Mouse (Mus musculus): ENCODE data around the gene Nt5c3. TPM values are rescaled to one million over a fixed set of nuclear protein-coding genes. Genes with fewer than 3 reads are reported as not detected.

Nt5c3 gene
- total RNA-seq, 2 experiments from 2014 or later = 280 to 463 TPM

DNA sequence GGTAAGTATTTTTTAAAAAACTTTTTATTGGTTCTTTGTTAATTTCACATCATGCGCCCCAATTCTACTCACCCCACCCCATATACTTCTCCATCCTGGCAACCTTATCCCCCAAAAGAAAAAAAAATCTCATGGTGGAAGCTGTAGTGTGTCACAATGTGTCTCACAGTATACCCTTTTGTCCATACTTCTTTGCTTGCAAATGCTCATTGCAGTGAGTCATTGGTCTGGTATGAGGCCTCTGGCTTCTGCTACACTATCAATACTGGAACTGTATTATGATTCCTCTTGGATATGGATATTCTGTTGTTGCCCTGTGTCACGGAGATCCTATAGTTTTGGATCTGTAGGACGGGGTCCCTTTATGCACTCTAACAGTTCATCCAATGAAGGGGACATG lies 74.8 kb downstream of the Nt5c3 start:
- no peak for ATAC-seq (replicated peaks; ENCODE audit: low FRiP score, poor library complexity, severe bottlenecking)

DNA sequence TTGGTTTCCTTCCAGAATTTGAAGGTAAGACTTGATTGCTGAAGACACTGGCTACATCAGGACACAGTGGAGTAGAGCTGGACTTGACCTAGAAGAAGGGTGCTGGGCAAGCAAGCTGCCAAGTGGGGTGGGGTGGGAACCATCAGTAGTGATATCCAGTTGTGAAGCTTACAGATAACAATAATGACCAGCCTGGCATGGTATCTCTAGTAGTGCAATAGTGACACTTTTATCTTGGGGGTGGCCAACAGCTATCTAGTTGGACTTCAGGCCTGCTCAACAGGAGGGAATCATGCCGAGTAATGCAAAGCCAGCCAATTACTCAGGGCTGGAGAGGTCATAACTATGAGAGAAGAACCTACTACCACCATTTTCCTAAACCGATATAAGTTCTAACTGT lies 79.4 kb downstream of the Nt5c3 start:
- peak; percentile 77 for ATAC-seq (replicated peaks; ENCODE audit: low FRiP score, poor library complexity, severe bottlenecking)

DNA sequence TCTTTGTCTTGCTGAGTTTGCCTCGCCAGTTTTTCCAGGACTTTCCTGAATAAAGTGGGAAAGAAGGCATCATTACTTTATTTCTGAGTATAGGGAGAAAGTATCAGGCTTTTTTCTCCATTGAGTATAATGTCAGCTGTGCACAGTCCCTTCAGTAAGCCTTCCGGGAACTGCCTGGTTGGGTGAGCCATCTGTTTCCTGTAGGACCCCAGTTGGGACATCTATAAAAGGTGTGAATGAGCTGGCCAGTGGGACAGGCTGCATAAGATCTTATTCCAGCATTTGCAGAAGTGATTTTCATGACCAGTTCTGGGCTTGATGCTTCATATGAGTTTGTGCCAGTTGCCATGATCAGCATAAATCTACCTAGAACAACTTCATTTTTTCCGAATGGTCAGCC lies 80.5 kb downstream of the Nt5c3 start:
- no peak for ATAC-seq (replicated peaks; ENCODE audit: low FRiP score, poor library complexity, severe bottlenecking)

DNA sequence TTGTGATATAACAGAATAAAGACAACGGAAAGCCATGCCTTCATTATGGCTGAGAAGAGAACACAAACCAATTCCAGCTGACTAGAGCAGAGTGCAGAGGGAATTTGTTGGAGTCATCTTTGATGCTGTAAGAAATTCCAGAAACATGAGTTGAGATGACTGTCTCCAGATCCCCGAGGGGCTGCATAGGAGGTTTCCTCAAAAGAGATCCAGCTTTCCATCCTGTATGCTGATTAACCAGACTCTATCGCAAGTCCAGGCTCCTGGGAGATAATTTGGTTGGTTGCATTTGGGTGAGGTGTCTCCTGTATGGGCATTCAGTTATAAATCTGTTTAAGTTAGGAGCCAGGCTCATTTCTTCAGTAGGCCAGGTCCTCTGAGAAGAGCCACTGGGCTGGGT lies 86.1 kb downstream of the Nt5c3 start:
- ATAC-seq (replicated peaks; ENCODE audit: low FRiP score, poor library complexity, severe bottlenecking) = no peak

DNA sequence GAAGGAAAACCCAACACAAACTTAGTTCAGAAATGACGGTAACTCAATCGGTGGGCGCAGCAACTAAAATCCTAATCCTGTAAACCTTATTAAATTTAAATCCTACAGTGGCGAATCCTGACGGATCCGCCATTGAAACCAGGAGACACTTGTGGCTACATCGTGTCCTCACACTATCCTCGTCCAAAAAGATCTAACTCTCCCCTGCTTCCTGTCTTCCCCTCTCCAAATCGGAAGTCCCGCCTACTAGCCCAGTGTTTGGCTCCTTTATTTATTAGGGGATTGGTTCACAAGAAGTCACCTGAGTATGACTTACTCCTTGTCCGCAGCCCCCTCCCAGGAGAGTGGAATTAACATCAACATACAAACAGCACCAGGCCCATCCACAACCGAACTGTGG lies 86.6 kb downstream of the Nt5c3 start:
- no peak for ATAC-seq (replicated peaks; ENCODE audit: low FRiP score, poor library complexity, severe bottlenecking)

DNA sequence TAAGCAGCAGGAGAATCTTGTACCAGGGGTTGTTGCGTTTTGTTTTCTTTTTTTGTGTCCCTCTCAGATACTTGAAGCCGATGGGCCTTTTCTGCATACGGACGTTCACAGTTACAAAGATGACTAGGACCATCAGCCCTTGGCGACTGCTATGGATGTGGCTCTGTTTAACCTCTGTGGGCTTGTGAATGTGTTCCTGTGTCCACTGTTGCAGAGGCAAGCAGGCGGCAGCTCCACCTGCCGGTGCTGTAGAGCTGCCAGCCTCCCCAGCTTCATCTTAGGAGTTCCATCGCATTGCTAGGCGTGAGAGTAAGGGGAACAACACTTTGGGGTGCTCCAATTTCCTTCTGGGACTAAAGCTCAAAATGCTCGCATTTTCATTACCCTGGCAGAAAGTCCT lies 88.2 kb downstream of the Nt5c3 start:
- ATAC-seq (replicated peaks; ENCODE audit: low FRiP score, poor library complexity, severe bottlenecking) = no peak

DNA sequence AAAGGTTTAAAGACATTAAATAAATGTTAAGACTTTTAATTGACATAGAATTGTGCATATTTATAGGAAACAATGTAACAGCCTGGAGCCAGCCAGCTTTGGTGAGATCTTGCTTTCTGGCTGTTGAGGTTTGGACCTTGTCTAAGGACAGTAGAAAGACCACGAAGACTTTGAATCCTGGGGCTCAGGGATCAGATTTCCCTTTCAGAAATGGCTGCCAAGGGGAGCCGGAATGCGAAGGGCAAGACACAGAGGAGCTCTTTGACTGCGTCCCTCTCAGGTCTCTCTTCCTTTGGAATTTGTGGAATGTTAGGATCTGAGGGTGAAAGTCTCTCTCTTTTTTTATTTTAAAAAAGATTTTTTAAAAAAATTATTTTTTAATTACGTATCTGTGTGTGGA lies 89.0 kb downstream of the Nt5c3 start:
- no peak for ATAC-seq (replicated peaks; ENCODE audit: low FRiP score, poor library complexity, severe bottlenecking)

DNA sequence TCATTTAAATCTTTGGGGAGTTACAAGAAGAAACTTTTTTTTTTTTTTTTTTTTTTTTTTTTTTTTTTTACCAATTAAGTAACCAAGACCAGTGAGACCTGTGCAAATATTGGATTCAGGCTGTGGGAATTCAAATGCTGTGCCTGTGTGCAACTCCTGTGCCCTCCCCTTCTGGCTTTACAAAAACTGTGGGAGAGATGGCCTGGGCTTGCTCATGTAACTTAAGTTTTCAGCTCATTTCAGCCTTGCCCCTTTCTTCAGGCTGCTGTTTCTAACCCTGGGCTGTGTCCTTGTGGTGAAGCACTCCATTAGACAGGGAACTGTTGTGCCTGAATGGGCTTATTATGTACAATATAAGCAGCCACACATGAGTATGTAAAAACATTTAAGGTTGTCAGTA lies 90.9 kb downstream of the Nt5c3 start:
- ATAC-seq (replicated peaks; ENCODE audit: low FRiP score, poor library complexity, severe bottlenecking) = no peak

DNA sequence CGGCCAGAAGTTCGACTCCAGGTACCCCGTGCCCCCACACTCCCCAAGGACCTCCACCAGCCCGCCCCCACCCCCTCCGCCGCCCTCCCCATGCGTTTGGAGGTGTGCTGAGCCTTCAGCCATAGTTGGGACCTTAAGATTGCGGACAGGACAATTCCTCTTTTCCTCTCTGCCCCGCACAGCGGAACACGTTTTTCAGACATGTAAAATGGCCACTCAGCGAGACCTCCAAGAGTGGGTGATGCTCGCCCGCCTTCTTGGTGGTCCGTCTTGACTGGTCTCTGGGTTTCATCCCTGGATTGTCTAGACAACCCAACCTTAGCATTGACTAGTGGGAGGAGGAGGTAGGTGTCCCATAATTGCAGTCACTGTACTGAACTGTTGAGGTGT lies 91.3 kb downstream of the Nt5c3 start:
- 0 out of 2 replicates have a peak, but pooled peaks have one; percentile 33 for ATAC-seq (replicated peaks; ENCODE audit: low FRiP score, poor library complexity, severe bottlenecking)

Other genes with a start within 250 kb of the Nt5c3 start
- 22.2 and 47.6 TPM in 2 replicates for gene Lsm5, start 219.2 kb downstream of the Nt5c3 start, total RNA-seq (2015; ENCODE audit: low replicate concordance)
- gene Lsm5, start 219.2 kb downstream of the Nt5c3 start, total RNA-seq (2017; ENCODE audit: low replicate concordance) = 21.9 and 98.5 TPM in 2 replicates
- gene Avl9, start 209.0 kb downstream of the Nt5c3 start, total RNA-seq (2015; ENCODE audit: low replicate concordance) = 8.8 and 10.5 TPM in 2 replicates
- 9.8 and 16.7 TPM in 2 replicates for gene Avl9, start 209.0 kb downstream of the Nt5c3 start, total RNA-seq (2017; ENCODE audit: low replicate concordance)
- gene Kbtbd2, start 126.1 kb downstream of the Nt5c3 start, total RNA-seq (2015; ENCODE audit: low replicate concordance) = 42.5 and 44.9 TPM in 2 replicates
- gene Kbtbd2, start 126.1 kb downstream of the Nt5c3 start, total RNA-seq (2017; ENCODE audit: low replicate concordance) = 45.8 and 67.0 TPM in 2 replicates
- 2.9 TPM in 1 of 2 replicates, not detected in the other for gene Fkbp9, start 91.9 kb downstream of the Nt5c3 start, total RNA-seq (2015; ENCODE audit: low replicate concordance)
- gene Fkbp9, start 91.9 kb downstream of the Nt5c3 start, total RNA-seq (2017; ENCODE audit: low replicate concordance) = 0.68 and 1.9 TPM in 2 replicates
- gene Vmn1r4, start 83 bp upstream of the Nt5c3 start, total RNA-seq (2015; ENCODE audit: low replicate concordance) = 2.2 TPM in 1 of 2 replicates, not detected in the other
- 0.30 TPM in 1 of 2 replicates, not detected in the other for gene Vmn1r4, start 83 bp upstream of the Nt5c3 start, total RNA-seq (2017; ENCODE audit: low replicate concordance)
- not detected in 2 replicates for gene Vmn1r5, start 46.3 kb upstream of the Nt5c3 start, total RNA-seq (2015; ENCODE audit: low replicate concordance)
- not detected in 2 replicates for gene Vmn1r5, start 46.3 kb upstream of the Nt5c3 start, total RNA-seq (2017; ENCODE audit: low replicate concordance)
- gene Vmn1r6, start 73.3 kb upstream of the Nt5c3 start, total RNA-seq (2015; ENCODE audit: low replicate concordance) = not detected in 2 replicates
- not detected in 2 replicates for gene Vmn1r6, start 73.3 kb upstream of the Nt5c3 start, total RNA-seq (2017; ENCODE audit: low replicate concordance)
- not detected in 2 replicates for gene Vmn1r7, start 101.4 kb upstream of the Nt5c3 start, total RNA-seq (2015; ENCODE audit: low replicate concordance)
- gene Vmn1r7, start 101.4 kb upstream of the Nt5c3 start, total RNA-seq (2017; ENCODE audit: low replicate concordance) = not detected in 2 replicates
- gene Vmn1r8, start 108.4 kb upstream of the Nt5c3 start, total RNA-seq (2015; ENCODE audit: low replicate concordance) = not detected in 2 replicates
- 0.39 TPM in 1 of 2 replicates, not detected in the other for gene Vmn1r8, start 108.4 kb upstream of the Nt5c3 start, total RNA-seq (2017; ENCODE audit: low replicate concordance)
- gene Vmn1r9, start 142.9 kb upstream of the Nt5c3 start, total RNA-seq (2015; ENCODE audit: low replicate concordance) = not detected in 2 replicates
- not detected in 2 replicates for gene Vmn1r9, start 142.9 kb upstream of the Nt5c3 start, total RNA-seq (2017; ENCODE audit: low replicate concordance)
- gene Vmn1r10, start 185.5 kb upstream of the Nt5c3 start, total RNA-seq (2015; ENCODE audit: low replicate concordance) = not detected in 2 replicates
- gene Vmn1r10, start 185.5 kb upstream of the Nt5c3 start, total RNA-seq (2017; ENCODE audit: low replicate concordance) = not detected in 2 replicates
- gene Vmn1r11, start 209.5 kb upstream of the Nt5c3 start, total RNA-seq (2015; ENCODE audit: low replicate concordance) = not detected in 2 replicates
- gene Vmn1r11, start 209.5 kb upstream of the Nt5c3 start, total RNA-seq (2017; ENCODE audit: low replicate concordance) = not detected in 2 replicates
- gene Vmn1r12, start 233.0 kb upstream of the Nt5c3 start, total RNA-seq (2015; ENCODE audit: low replicate concordance) = not detected in 2 replicates
- not detected in 2 replicates for gene Vmn1r12, start 233.0 kb upstream of the Nt5c3 start, total RNA-seq (2017; ENCODE audit: low replicate concordance)